Mouse (Mus musculus) heart, embryonic 15.5 days (tissue): ENCODE data around the gene Rab11fip3. TPM values are rescaled to one million over a fixed set of nuclear protein-coding genes. Genes with fewer than 3 reads are reported as not detected.

Experiments
- ATAC-seq: fragments of 200-750 bp; cut with Nextera tagmentation; replicated peaks from 2 replicates; pipeline ENCODE4 v1.8.0; 2017; ENCODE audit warnings: low read depth, moderate TSS enrichment; ENCODE audit not compliant: insufficient number of reproducible peaks, insufficient read depth, low FRiP score
- H3K27ac ChIP-seq: fragments of 300-500 bp; sonication (generic); 2 replicates; pipeline ENCODE4 v1.5.1; 2015; ENCODE audit warnings: mild to moderate bottlenecking, inconsistent platforms
- H3K27me3 ChIP-seq: fragments of 300-500 bp; sonication (generic); 2 replicates; pipeline ENCODE4 v1.6.1; 2015; ENCODE audit warnings: inconsistent platforms
- H3K36me3 ChIP-seq: fragments of 300-500 bp; sonication (generic); 2 replicates; pipeline ENCODE4 v1.6.1; 2015; ENCODE audit warnings: mild to moderate bottlenecking, inconsistent platforms
- H3K4me1 ChIP-seq: fragments of 300-500 bp; sonication (generic); replicated peaks from 2 replicates; pipeline ENCODE4 v1.6.1; 2015; ENCODE audit warnings: inconsistent platforms
- H3K4me2 ChIP-seq: fragments of 300-500 bp; sonication (generic); 2 replicates; pipeline ENCODE4 v1.6.1; 2015; ENCODE audit warnings: inconsistent platforms, mild to moderate bottlenecking, moderate library complexity
- H3K4me3 ChIP-seq: fragments of 300-500 bp; sonication (generic); 2 replicates; pipeline ENCODE4 v1.5.1; 2015; ENCODE audit warnings: mild to moderate bottlenecking, inconsistent platforms
- H3K9ac ChIP-seq: fragments of 300-500 bp; sonication (generic); 2 replicates; pipeline ENCODE4 v1.6.1; 2015; ENCODE audit warnings: mild to moderate bottlenecking, inconsistent platforms
- H3K9me3 ChIP-seq: fragments of 300-500 bp; sonication (generic); replicated peaks from 2 replicates; pipeline ENCODE4 v1.6.1; 2016; ENCODE audit warnings: inconsistent platforms
- WGBS: fragments of 180-500 bp; shearing (Covaris S2); methylation state at CpG from one replicate; pipeline ENCODE4 v1.1.7; 2015; ENCODE audit warnings: mixed read lengths; 5-methylcytosine and 5-hydroxymethylcytosine counted together
- polyA plus RNA-seq: library from polyadenylated mRNA; unstranded; fragments of >200 nt; fragmentation: Nextera tagmentation; extraction: Ambion mirVana; gene quantifications from 2 replicates; pipeline ENCODE4 v1.2.1, GENCODE M21; 2015

Rab11fip3 gene
- polyA plus RNA-seq, 1 experiment from 2014 or later: 10.2 TPM

DNA sequence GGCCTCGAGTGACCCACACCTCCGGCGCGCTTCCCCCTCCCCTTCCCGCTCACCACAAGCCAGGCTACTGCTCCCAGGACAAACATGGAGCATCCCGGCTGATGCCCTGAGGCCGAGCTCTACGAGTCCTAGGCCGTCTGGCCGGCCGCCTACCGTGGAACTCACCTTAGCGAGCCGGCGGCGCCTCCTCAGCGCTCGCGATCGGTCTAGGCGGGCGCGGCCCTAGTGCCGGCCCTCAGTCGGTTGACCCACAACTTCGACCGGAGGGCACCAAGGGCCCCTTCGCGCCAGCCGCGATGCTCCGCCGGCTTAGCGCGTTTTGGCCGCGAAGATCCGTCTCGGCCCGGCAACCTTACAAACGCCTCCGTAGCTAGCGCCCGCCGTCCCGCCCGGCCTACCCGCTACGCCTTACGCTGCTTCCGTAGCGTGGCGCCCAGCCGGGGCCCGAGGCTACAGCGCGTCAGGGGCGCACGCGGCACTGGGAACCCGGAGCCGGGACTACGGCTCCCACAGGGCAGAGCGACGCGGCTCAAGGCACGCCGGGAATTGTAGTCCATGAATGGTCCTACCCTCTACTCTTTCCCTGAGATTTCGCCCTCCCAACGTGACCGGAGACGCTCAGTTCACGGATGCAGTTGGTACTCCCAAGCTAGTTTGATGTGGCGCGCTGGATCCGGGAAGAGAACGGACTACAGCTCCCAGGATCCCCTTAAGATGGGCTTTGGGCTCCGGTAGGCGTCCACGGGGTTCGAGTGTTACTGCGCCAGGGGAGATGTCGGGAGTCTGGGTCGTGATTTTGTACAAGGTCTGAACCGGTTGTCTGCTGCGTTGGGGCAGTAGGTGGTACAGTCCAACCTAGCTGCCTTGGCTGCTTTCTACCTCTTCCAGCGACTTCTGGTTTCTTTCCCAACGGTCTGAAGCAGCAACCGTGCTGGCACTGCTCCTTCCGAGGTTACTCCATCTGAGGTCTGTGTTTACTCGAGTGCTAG, 83.8 kb downstream of the Rab11fip3 start, which contains the start of gene Capn15:
Gene Capn15 (minus strand): TSS at position 491 of the 989 bp plus-strand sequence.
- H3K4me2 ChIP-seq: peak within 1 kb of the TSS; percentile 87
- H3K4me3 ChIP-seq: peak within 1 kb of the TSS; percentile 81
- H3K27ac ChIP-seq: peak within 1 kb of the TSS; percentile 89
- under 1% methylated on average over 91 of the region's 91 CpGs for WGBS
- H3K9me3 ChIP-seq: no peaks in the 10 kb centered on the region
- peaks cover 9% of the 10 kb centered on the region; the same call in 1 of the 2 replicates for H3K36me3 ChIP-seq
- H3K9ac ChIP-seq: peak within 1 kb of the TSS; percentile 82
- peaks cover 26% of the 10 kb centered on the region for H3K4me1 ChIP-seq
- peak; percentile 99 for ATAC-seq
- no peaks in the 10 kb centered on the region for H3K27me3 ChIP-seq

DNA sequence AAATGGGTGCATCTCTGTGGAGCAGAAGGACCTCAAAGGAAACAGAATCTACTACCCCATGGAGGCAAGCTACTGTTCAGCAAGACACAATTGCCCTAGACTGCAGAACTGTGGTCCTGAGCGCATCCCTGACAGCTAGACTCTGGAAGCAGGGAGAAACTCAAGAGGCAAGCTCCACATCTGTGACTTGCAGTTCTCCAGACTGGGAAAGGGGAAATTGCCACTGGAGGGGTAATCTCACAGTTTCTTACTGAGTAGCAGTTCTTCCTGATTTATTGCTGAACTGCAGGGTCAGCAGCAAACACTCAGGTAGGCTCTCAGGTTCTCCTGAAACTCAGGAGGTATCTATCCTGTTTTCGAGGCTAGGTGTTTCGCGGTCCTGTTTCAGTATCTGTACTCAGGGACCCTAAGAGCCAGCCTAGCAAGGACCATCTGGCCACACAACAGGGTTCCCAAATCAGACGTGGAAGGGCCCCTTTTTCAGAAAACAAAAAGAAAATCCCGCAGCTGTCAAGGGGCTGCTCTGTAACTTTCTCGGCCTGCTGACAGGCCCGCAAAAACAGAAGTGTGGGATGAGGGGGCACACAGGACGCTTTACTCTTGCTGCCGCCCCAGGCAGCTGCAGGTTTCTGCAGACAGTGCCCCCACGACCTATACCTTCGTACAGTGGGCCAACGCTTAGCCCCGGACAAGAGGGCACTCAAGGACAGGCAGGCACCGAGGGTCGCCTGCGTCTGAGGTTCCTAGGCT, 84.6 kb downstream of the Rab11fip3 start:
- Histone ChIP-seq H3K36me3 (peaks cover 3% of the 10 kb centered on the region; the same call in 1 of the 2 replicates), H3K27me3 (no peaks in the 10 kb centered on the region), H3K4me2 (peak overlapping the region; percentile 87), H3K9me3 (no peaks in the 10 kb centered on the region), H3K27ac (peak overlapping the region; percentile 89), H3K4me3 (peak overlapping the region; percentile 81), H3K9ac (peak overlapping the region; percentile 82), H3K4me1 (peaks cover 35% of the 10 kb centered on the region)
- WGBS: 9% methylated on average over 17 of the region's 17 CpGs
- ATAC-seq: no peak

GRCm38 (mm10) chr17:25984066-25984465, 85.3 kb downstream of the Rab11fip3 start:
- peak overlapping the region; percentile 87 for H3K4me2 ChIP-seq
- H3K27me3 ChIP-seq: no peaks in the 10 kb centered on the region
- no peaks in the 10 kb centered on the region for H3K36me3 ChIP-seq
- ATAC-seq: no peak
- WGBS: 100% methylated on average over 1 of the region's 1 CpGs
- H3K4me1 ChIP-seq: peaks cover 39% of the 10 kb centered on the region
- no peak overlapping the region for H3K27ac ChIP-seq
- no peaks in the 10 kb centered on the region for H3K9me3 ChIP-seq
- peak overlapping the region; percentile 81 for H3K4me3 ChIP-seq
- H3K9ac ChIP-seq: 0 out of 2 replicates have a peak overlapping the region, but pooled peaks have one; percentile 82

- Histone ChIP-seq H3K9me3 (no peaks in the 10 kb centered on the region), H3K9ac (no peak overlapping the region), H3K36me3 (no peaks in the 10 kb centered on the region), H3K27me3 (no peaks in the 10 kb centered on the region), H3K27ac (no peak overlapping the region), H3K4me2 (no peak overlapping the region), H3K4me3 (no peak overlapping the region), H3K4me1 (peaks cover 39% of the 10 kb centered on the region)
- ATAC-seq: no peak
- 86% methylated on average over 3 of the region's 3 CpGs for WGBS
Observed at GRCm38 (mm10) chr17:25982913-25983312, 86.4 kb downstream of the Rab11fip3 start.

- Histone ChIP-seq H3K27me3 (no peaks in the 10 kb centered on the region), H3K36me3 (no peaks in the 10 kb centered on the region), H3K4me3 (no peak overlapping the region), H3K27ac (no peak overlapping the region), H3K9ac (no peak overlapping the region), H3K9me3 (no peaks in the 10 kb centered on the region), H3K4me1 (peaks cover 33% of the 10 kb centered on the region), H3K4me2 (no peak overlapping the region)
- 75% methylated on average over 5 of the region's 5 CpGs for WGBS
- no peak for ATAC-seq
Observed at GRCm38 (mm10) chr17:25980854-25981253, 88.5 kb downstream of the Rab11fip3 start.

- H3K4me1 ChIP-seq: peaks cover 33% of the 10 kb centered on the region
- H3K9me3 ChIP-seq: no peaks in the 10 kb centered on the region
- no peaks in the 10 kb centered on the region for H3K36me3 ChIP-seq
- no peak overlapping the region for H3K9ac ChIP-seq
- H3K27me3 ChIP-seq: no peaks in the 10 kb centered on the region
- no peak overlapping the region for H3K4me2 ChIP-seq
- no peak overlapping the region for H3K4me3 ChIP-seq
- ATAC-seq: no peak
- H3K27ac ChIP-seq: no peak overlapping the region
- WGBS: 82% methylated on average over 5 of the region's 5 CpGs
Observed at GRCm38 (mm10) chr17:25979829-25980738, 89.3 kb downstream of the Rab11fip3 start.

- Histone ChIP-seq H3K4me3 (no peak overlapping the region), H3K9me3 (no peaks in the 10 kb centered on the region), H3K9ac (no peak overlapping the region), H3K36me3 (no peaks in the 10 kb centered on the region; the same call in 1 of the 2 replicates), H3K27ac (no peak overlapping the region), H3K4me2 (no peak overlapping the region), H3K27me3 (no peaks in the 10 kb centered on the region), H3K4me1 (peaks cover 19% of the 10 kb centered on the region)
- 86% methylated on average over 4 of the region's 4 CpGs for WGBS
- ATAC-seq: no peak
Observed at GRCm38 (mm10) chr17:25970954-25971707, 98.2 kb downstream of the Rab11fip3 start.

- no peaks in the 10 kb centered on the region for H3K9me3 ChIP-seq
- ATAC-seq: no peak
- no peaks in the 10 kb centered on the region for H3K27me3 ChIP-seq
- H3K36me3 ChIP-seq: no peaks in the 10 kb centered on the region; the same call in 1 of the 2 replicates
- peaks cover 19% of the 10 kb centered on the region for H3K4me1 ChIP-seq
- 88% methylated on average over 9 of the region's 9 CpGs for WGBS
- H3K4me2 ChIP-seq: no peak overlapping the region
- no peak overlapping the region for H3K4me3 ChIP-seq
- H3K9ac ChIP-seq: no peak overlapping the region
- H3K27ac ChIP-seq: no peak overlapping the region
Observed at GRCm38 (mm10) chr17:25970448-25970847, 98.9 kb downstream of the Rab11fip3 start.

GRCm38 (mm10) chr17:25968176-25968575, 101.2 kb downstream of the Rab11fip3 start:
- peak overlapping the region; percentile 41 for H3K27ac ChIP-seq

GRCm38 (mm10) chr17:25967652-25968051, 101.7 kb downstream of the Rab11fip3 start:
- Histone ChIP-seq H3K27ac (peak overlapping the region; percentile 41), H3K9ac (no peak overlapping the region)

More at GRCm38 (mm10) chr17:25968176-25968575, 101.2 kb downstream of the Rab11fip3 start:
- H3K27me3 ChIP-seq: no peaks in the 10 kb centered on the region
- WGBS: 74% methylated on average over 1 of the region's 1 CpGs
- H3K9me3 ChIP-seq: no peaks in the 10 kb centered on the region
- H3K36me3 ChIP-seq: no peaks in the 10 kb centered on the region; the same call in 1 of the 2 replicates
- H3K4me2 ChIP-seq: no peak overlapping the region
- H3K9ac ChIP-seq: no peak overlapping the region
- no peak for ATAC-seq
- no peak overlapping the region for H3K4me3 ChIP-seq
- peaks cover 19% of the 10 kb centered on the region for H3K4me1 ChIP-seq

More at GRCm38 (mm10) chr17:25967652-25968051, 101.7 kb downstream of the Rab11fip3 start:
- no peaks in the 10 kb centered on the region; the same call in 1 of the 2 replicates for H3K36me3 ChIP-seq
- no peak for ATAC-seq
- H3K4me2 ChIP-seq: no peak overlapping the region
- H3K4me3 ChIP-seq: no peak overlapping the region
- H3K4me1 ChIP-seq: peaks cover 19% of the 10 kb centered on the region
- H3K9me3 ChIP-seq: no peaks in the 10 kb centered on the region
- 30% methylated on average over 3 of the region's 3 CpGs for WGBS
- no peaks in the 10 kb centered on the region for H3K27me3 ChIP-seq
